Mouse (Mus musculus) lung, adult 2 months (tissue): ENCODE measurements at regions not wholly inside any gene's neighbourhood (a gene's known extent, or its start where the extent isn't known, plus 50 kb on each side); places are given as distances from the start of the nearest gene placed in this dataset.
A peak's percentile ranks its signal among the peaks of the same experiment; 100 is the strongest.

Experiments
- DNase-seq: peaks from one replicate; pipeline ENCODE4 v3.0.0; 2022
- H3K4me1 ChIP-seq: fragments of 200-500 bp; 2 replicates; pipeline ENCODE4 v1.6.1; 2011; ENCODE audit warnings: low read length; ENCODE audit not compliant: control insufficient read depth, insufficient read depth
- H3K4me3 ChIP-seq: fragments of 200-500 bp; replicated peaks from 2 replicates; pipeline ENCODE3; 2011; ENCODE audit warnings: low read depth, mild to moderate bottlenecking, control low read depth, low read length; ENCODE audit errors: extremely low read depth
- CTCF ChIP-seq: fragments of 200-500 bp; IDR thresholded peaks from 2 replicates; pipeline ENCODE4 v1.5.1; 2011; ENCODE audit warnings: mild to moderate bottlenecking, low read length, control low read depth; ENCODE audit not compliant: insufficient read depth
- POLR2A ChIP-seq: fragments of 200-500 bp; IDR thresholded peaks from 2 replicates; pipeline ENCODE4 v1.6.1; 2011; ENCODE audit warnings: low read depth, mild to moderate bottlenecking, control low read depth, low read length, borderline replicate concordance; ENCODE audit errors: extremely low read depth
- WGBS: fragments of 180-500 bp; shearing (Covaris S2); methylation state at CpG from one replicate; pipeline ENCODE4 v1.1.7; 2018; 5-methylcytosine and 5-hydroxymethylcytosine counted together

GRCm38 (mm10) chr5:85954526-85954925 is 110.9 kb downstream of the Cenpc1 start:
- H3K4me1 ChIP-seq: no peaks in the 10 kb centered on the region
- no peak overlapping the region for H3K4me3 ChIP-seq
- no peak for DNase-seq
- TF ChIP-seq CTCF (no peak), POLR2A (no peak)

- DNase-seq: peak; percentile 5
- WGBS: 31% methylated on average over 8 of the region's 8 CpGs
- Histone ChIP-seq H3K4me3 (no peak overlapping the region), H3K4me1 (no peaks in the 10 kb centered on the region)
- TF ChIP-seq POLR2A: no peak
- TF ChIP-seq CTCF: 0 out of 2 replicates have a peak, but pooled peaks have one; percentile 13
Observed at GRCm38 (mm10) chr5:85936667-85937314, 128.6 kb downstream of the Cenpc1 start.

GRCm38 (mm10) chr5:85918288-85918687 is 147.1 kb downstream of the Cenpc1 start:
- Histone ChIP-seq H3K4me3 (no peak overlapping the region), H3K4me1 (no peaks in the 10 kb centered on the region)
- no peak for TF ChIP-seq CTCF
- no peak for TF ChIP-seq POLR2A
- no peak for DNase-seq
- 94% methylated on average over 2 of the region's 2 CpGs for WGBS

GRCm38 (mm10) chr5:85915000-85915399 is 150.4 kb downstream of the Cenpc1 start:
- no peak for DNase-seq
- no peaks in the 10 kb centered on the region for H3K4me1 ChIP-seq
- no peak overlapping the region for H3K4me3 ChIP-seq
- 52% methylated on average over 4 of the region's 4 CpGs for WGBS
- TF ChIP-seq CTCF (no peak), POLR2A (no peak)

- DNase-seq: no peak
- Histone ChIP-seq H3K4me3 (no peak overlapping the region), H3K4me1 (no peaks in the 10 kb centered on the region)
- no peak for TF ChIP-seq CTCF
- no peak for TF ChIP-seq POLR2A
- WGBS: 57% methylated on average over 6 of the region's 6 CpGs
Observed at GRCm38 (mm10) chr5:85896452-85896851, 168.9 kb downstream of the Cenpc1 start.

- Histone ChIP-seq H3K4me3 (no peak overlapping the region), H3K4me1 (no peaks in the 10 kb centered on the region)
- no peak for TF ChIP-seq CTCF
- no peak for TF ChIP-seq POLR2A
- DNase-seq: no peak
- WGBS: 58% methylated on average over 2 of the region's 2 CpGs
Observed at GRCm38 (mm10) chr5:85895814-85896213, 169.6 kb downstream of the Cenpc1 start.

GRCm38 (mm10) chr5:85870311-85870710 is 195.1 kb downstream of the Cenpc1 start:
- Histone ChIP-seq H3K4me1 (no peaks in the 10 kb centered on the region), H3K4me3 (no peak overlapping the region)
- no peak for DNase-seq
- TF ChIP-seq POLR2A (no peak), CTCF (no peak)
- 87% methylated on average over 8 of the region's 8 CpGs for whole genome bisulfite sequencing

- H3K4me1 ChIP-seq: no peaks in the 10 kb centered on the region
- 68% methylated on average over 2 of the region's 2 CpGs for WGBS
Observed at GRCm38 (mm10) chr5:85832556-85832955, 232.8 kb downstream of the Cenpc1 start.

GRCm38 (mm10) chr5:85795531-85796197 is 269.7 kb downstream of the Cenpc1 start:
- TF ChIP-seq CTCF (no peak), POLR2A (no peak)
- 51% methylated on average over 14 of the region's 14 CpGs for WGBS
- H3K4me3 ChIP-seq: no peak overlapping the region
- no peak for DNase-seq
- no peaks in the 10 kb centered on the region for H3K4me1 ChIP-seq

More at GRCm38 (mm10) chr5:85832556-85832955, 232.8 kb downstream of the Cenpc1 start:
- DNase-seq: no peak
- TF ChIP-seq POLR2A (no peak), CTCF (no peak)
- H3K4me3 ChIP-seq: no peak overlapping the region

GRCm38 (mm10) chr5:85793148-85793547 is 272.2 kb downstream of the Cenpc1 start:
- Histone ChIP-seq H3K4me1 (no peaks in the 10 kb centered on the region), H3K4me3 (no peak overlapping the region)
- no peak for DNase-seq
- TF ChIP-seq CTCF (no peak), POLR2A (no peak)
- 82% methylated on average over 4 of the region's 4 CpGs for WGBS
